Mouse (Mus musculus): ENCODE results near the gene Gm35549.

Gene Gm35549

DNA sequence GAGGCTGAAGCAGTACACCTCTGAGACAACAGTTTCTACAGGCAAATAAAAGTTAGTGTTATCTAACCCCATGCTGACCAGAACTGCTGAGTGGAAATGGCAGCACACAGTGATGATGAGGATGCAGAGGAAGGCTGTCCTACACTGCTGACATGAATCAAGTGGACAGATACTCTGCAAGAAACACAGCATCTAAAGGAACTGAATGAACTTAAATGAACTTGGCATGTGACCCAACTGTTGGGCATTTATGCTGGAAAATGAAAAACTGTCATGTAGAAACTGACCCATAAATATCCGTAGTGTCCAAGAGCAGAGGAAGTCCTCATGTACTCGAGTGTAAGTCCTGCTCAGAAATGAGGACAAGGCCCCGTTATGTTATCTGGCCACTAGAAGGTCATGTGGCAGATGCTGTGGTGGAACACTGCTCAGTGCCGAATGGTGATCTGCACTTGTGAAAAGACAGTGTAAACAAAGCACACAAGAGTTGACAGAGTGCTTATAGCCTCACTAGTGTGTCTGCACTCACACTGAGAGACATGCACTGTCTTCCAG, 13.9 kb downstream of the Gm35549 start:
- in situ Hi-C loops (cut with MboI, MseI) = no loop called here

DNA sequence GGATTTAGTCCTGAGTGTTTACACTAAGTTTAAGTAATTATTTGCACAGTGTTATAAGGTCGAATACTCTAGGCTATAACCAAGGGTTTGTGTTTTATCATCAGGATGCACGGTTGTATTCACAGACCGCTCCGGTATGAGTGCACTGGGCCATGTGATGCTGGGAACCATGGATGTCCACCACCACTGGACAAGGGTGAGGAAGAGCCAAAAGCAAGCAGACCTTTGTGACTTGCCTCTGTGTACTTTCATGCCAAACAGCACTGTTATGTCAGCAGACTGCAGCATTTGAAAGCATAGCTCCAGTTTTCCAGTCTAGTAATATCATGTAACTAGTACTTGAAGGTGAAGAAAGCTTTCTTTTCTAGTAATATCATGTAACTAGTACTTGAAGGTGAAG, 17.1 kb downstream of the Gm35549 start:
- in situ Hi-C loops (cut with MboI, MseI) = no loop called here

DNA sequence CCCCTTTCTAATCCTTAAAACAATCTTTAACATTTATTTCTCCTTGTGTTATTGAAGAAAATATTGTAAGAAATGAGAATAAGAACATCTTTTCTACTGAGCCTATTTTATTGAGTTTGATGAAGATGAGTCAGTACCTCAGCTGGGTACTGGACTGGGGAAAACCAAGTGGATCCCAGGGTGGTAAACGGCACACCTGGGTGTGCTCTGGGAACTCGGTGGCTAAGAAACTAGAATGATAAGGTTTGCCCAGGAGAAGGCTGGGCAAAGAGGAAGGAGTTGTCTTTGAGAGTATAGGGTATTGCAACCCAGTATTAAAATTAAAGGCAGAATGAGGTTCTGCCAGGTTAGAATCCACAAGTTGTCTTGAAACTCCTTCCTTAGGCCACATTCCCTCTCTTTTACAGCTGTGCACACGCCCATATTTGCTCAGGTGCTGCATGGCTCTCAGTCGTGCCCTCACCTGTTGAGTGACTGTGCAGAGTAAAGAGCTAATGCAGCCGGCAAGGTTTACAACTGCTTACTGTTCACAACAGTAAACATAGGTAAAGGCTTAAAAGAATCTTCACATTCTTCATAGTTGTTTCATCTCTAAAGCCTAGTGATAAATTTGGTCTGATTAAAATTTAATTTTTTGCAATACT, 20.3 kb downstream of the Gm35549 start:
- in situ Hi-C loops (cut with MboI, MseI) = no loop called here

DNA sequence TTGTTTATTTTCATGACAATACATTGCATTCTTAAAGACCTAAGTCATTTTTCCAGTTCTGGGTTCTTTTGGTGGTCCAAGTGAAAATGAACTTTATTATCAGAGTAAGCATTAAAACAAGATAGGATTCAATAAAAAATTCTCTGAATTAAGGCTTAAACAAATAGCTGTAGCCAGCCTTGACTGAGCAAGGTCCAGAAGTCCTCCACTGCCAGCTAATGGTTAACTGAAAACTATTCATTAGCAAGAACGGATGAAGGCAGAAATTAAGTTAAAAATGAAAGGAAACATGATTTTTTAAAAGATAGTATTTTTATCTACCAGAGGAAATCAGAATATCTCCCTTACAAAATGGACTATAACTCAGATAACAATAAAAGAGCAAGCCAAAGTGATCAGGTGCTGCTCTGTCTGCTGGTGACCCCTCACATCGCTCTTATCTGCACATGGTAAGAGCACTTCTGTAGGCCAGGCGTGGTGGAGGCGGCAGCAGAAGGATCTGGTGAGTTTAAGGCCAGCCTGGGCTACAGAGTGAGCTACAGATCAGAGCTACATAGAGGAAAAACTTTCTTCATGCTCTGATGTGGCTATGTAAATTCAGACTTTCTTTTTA, 28.5 kb downstream of the Gm35549 start:
- in situ Hi-C loops (cut with MboI, MseI) = no loop called here

DNA sequence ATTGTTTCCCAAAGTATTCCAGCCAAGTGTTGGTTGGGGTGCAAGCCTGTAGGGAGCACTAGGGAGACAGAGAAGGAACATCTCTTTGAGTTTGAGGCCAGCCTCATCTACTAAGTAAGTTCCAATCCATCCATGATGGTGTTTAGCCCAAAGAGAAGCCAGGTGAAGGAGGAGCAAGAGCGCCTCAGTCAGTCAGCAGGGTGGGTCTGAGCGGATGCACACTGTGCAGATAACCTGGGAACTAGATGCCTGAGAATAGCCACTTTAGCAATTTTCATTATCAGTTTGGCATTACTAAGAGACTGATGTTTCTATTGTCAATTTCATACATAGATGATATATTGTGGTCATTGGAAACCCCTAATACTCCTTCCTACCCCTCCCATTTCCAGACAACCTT, 29.1 kb downstream of the Gm35549 start:
- in situ Hi-C loops (cut with MboI, MseI) = no loop called here

DNA sequence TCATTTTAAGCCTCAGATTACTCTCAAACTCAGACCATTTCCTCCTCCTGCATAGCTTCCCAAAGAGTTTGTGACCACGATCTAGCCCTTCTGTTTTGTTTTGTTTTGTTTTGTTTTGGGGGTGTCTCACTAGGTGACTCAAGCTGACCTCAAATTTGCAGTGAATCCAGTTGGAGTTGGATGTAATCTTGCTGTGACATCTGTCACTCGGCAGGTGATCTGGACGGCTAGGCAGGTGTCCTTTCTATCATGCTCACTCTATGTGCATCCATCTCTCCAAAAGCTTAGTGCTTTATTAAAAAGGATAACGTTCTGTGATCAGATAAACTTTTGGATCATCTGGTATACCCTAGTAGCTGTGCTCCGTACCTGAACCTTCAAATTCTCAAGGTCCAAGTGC, 31.4 kb downstream of the Gm35549 start:
- in situ Hi-C loops (cut with MboI, MseI) = no loop called here

DNA sequence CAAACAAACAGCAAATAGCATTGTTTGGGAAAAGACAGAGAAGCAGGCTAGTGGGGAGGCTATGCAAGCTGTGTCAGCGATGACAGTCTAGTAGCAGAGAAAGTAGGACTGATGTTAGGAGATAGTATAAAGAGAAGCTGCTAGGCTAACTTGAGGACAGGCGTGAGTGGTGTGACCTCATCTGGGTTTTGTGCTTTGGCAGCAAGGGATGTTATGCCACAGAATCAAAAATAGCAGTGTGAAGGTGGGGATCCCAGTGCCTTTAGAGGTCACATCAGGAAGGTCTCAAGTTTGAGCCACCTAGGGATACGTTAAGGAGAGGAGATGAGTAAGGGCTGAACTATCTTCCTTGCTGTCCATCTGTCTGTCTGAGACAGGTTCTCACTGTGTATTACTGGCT, 33.6 kb downstream of the Gm35549 start:
- in situ Hi-C loops (cut with MboI, MseI) = no loop called here

DNA sequence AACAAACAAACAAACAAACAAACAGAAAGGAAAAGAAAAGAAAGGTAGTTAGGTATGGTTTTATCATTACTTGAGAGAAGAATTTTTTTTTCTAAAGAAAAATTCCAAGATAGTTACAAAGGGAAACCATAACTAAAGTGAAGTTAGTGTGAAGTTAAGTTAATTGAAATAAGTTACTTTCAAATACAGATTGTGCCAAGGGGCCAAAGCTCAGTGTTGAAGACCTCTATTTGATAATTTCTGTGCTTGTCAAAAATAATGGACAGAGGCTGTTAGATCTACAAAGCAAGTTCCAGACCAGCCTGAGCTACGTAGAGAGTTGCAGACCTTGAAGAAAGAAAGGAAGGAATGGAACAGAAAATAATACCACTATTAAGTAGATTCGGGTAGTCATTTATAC, 36.6 kb downstream of the Gm35549 start:
- in situ Hi-C loops (cut with MboI, MseI) = no loop called here

DNA sequence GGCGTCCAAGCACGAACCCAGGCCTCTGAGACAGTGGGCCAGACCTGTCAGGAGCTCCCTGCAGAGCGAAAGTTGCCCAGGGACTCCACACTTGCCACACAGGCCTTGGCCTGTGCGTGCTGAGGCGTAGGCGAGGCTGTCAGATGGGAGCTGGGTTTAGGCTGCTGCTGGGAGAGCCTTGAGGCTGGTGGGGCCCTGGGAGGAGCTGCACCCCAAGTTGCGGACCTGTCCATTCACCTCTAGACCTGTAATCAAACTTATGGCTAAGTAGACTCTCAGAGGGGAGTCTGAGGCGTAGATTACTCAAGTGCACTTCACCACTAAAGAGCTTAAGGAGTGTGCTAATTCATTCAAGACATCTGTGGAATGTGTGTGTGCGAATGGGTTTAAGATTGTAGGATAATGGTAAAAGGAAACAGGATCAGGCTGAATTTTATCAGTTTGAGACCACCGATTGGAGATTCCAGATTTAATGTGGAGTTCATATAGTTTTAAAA, 37.9 kb downstream of the Gm35549 start:
- in situ Hi-C loops (cut with MboI, MseI) = no loop called here

DNA sequence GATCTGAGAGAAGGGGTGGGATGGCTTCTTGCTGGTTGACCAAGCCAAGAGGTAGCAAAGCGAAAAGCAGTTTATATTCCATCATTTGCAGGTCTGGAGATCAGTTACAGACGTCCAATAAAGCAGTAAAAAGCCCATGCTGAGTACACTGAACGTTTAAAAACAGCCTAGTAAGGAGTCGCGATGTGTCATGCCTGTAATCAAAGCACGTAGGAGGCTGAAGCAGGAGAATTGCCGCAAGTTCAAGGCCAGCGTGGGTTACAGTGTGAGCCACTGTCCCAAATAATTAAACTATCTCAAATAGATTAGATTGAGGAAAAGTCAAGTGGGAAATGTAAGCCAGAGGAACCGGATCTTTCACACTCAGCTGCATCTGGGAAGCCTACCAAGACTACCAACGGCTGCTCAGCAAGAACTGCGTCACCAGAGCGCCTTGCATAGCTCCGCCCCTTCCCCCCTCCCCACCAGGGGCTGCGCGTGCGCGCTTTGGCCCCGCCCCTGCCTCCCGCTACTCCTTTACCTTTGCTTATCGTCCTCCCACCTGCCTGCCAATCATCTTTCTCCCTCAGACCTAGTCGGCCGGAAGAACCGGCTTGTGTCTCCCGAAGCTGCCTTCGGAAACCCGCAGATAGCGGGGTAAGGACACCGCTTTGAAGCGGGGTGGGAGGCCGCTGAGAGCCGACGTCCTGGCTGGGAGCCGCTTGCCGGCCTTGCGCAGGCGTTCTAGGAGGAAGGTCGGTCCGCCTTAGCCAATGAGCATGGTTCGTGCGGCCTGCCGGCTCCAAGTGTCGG, 38.6 kb downstream of the Gm35549 start, which contains the start of gene Tcaim:
TSS of gene Tcaim (plus strand) at position 487 of the 792 bp plus-strand sequence.
- in situ Hi-C loops (cut with MboI, MseI) = no loop called here

DNA sequence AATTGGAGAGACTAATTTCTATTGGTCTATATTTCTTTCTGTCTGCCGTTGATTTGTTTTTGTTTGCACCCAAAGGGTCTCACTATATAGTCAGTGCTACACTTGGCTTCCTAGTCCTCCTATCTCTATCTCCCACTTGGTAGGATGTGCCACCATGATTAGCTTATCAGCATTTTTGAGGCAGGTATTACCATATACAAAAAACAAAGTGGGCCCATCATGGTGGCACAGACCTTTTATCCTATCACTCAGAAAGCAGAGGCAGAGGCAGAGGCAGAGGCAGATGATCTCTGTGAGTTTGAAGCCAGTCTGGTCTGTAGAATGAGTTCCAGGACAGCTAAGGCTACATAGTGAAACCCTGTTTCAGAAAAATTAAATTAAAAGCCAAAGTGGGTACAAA, 57.3 kb downstream of the Gm35549 start:
- in situ Hi-C loops (cut with MboI, MseI) = no loop called here

DNA sequence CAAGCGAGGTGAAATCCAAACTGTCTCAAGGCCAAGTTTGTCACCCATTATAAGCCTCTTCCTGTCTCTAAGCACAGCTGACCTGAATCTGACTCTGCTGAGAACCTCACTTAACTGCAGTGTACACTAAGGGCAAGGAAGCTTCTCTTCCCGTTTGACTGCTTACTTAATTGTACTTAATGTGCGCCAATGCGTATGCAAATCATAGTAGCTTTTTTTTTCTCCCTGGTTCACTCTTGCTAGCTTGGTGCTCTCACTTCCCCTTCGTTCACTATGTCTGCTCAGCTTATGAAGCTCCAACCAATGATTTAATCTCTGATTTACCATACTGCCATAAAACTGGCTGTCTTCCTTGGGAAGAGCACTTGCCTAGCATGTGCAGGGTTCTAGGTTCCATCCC, 58.6 kb downstream of the Gm35549 start:
- in situ Hi-C loops (cut with MboI, MseI) = no loop called here
